Comparison of ENCODE assay signal across 9 mouse cellular contexts in the genomic region with DNA sequence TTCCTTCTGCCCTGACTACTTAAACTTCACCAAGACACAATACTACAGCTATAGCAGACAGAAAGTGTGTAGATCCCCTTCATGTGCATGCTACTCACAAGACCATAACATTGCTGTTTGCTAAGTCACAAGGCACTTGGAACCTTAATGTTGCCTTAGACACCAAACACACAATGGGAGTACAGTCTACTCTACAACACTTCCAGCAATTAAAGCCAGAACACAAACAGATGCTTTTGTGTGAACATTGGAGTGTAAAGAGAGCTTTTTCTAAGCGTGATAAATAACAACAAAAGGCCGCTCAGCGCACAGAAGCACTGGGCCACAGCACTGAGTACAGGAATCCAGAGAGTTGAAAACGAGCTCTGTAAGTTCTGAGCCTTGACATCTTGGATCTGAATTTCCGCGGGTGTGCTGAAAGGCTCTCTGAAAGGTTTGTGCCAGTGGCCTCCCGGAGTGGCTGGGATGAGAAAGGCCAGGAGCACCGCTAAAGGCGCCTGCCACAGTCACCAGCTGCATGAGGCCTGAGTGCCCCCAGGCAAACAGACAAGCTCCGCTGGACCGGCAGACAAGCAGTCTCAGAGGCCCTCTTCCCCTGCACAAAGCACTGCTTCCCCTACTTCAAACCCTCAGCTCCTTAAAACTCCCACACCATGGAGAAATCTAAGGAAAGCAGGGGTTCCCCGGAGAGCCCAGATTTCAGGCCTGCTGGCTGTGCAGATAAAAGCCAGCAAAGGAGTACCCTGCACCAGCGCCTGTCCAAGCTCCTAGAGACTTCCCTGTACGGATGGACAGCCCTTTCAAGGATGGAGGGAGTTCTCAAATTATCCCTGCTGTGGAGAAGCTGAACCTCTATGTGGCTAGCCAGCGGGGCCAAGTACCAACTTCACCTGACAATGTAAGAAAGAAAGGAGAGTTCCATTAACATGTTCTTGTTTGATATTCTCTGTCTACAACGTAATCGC.
DNase-seq lines count a peak whose midpoint lies in the region; ATAC-seq lines count a peak whose summit lies in the region.
"Had no signal": no experiment of that assay in that cellular context is flagged by ENCODE, and none has a peak within 500 bp of the region (broad histone marks: within the 10 kb centered on the region; RNA-seq: fewer than 3 reads in every experiment).

No protein-coding gene starts in this region.

- no peak overlapping the region for H3K4me2 ChIP-seq in midbrain, embryonic 15.5 days

- peak; percentile 28 to 36 for DNase-seq in cerebellum, postnatal 25 days
- DNase-seq in cerebellum, adult 11-12 months: no peak
- DNase-seq in ZHBTc4 (ENCODE audit: low read depth, low spot score): peak; percentile 44
- peak; percentile 34 for DNase-seq in hindbrain, embryonic 10.5 days (ENCODE audit: low spot score)
- no peak for DNase-seq in frontal cortex, postnatal 36 days (ENCODE audit: low spot score in 2 of 2)
- no peak for DNase-seq in spleen, postnatal 4 days (ENCODE audit: low spot score in 2 of 2)
- no peak for DNase-seq in lung, postnatal 25 days (ENCODE audit: low spot score)
- DNase-seq: kidney, adult 9 months had no signal

- H3K9ac ChIP-seq in midbrain, embryonic 15.5 days: no peak overlapping the region

- 27% methylated on average over 17 of the region's 17 CpGs for WGBS in hindbrain, embryonic 10.5 days
- WGBS in midbrain, embryonic 15.5 days: 24% methylated on average over 17 of the region's 17 CpGs

- H3K4me3 ChIP-seq in hindbrain, embryonic 10.5 days: no peak overlapping the region
- no peak overlapping the region for H3K4me3 ChIP-seq in midbrain, embryonic 15.5 days

- peaks cover 10% of the 10 kb centered on the region for H3K4me1 ChIP-seq in hindbrain, embryonic 10.5 days (replicated peaks)
- H3K4me1 ChIP-seq in midbrain, embryonic 15.5 days: peaks cover 4% of the 10 kb centered on the region; the same call in 1 of the 2 replicates

- H3K36me3 ChIP-seq in hindbrain, embryonic 10.5 days: no peaks in the 10 kb centered on the region
- no peaks in the 10 kb centered on the region for H3K36me3 ChIP-seq in midbrain, embryonic 15.5 days (replicated peaks)

- H3K27me3 ChIP-seq in hindbrain, embryonic 10.5 days (ENCODE audit: insufficient read depth, poor library complexity, severe bottlenecking): peaks cover 3% of the 10 kb centered on the region; the same call in 1 of the 2 replicates
- H3K27me3 ChIP-seq in midbrain, embryonic 15.5 days (replicated peaks): no peaks in the 10 kb centered on the region; the same call in 1 of the 2 replicates

- peak overlapping the region; percentile 70 for H3K27ac ChIP-seq in hindbrain, embryonic 10.5 days
- H3K27ac ChIP-seq in midbrain, embryonic 15.5 days: 0 out of 2 replicates have a peak overlapping the region, but pooled peaks have one; percentile 7

- H3K9me3 ChIP-seq in hindbrain, embryonic 10.5 days: no peaks in the 10 kb centered on the region
- no peaks in the 10 kb centered on the region for H3K9me3 ChIP-seq in midbrain, embryonic 15.5 days

- peak; percentile 59 for ATAC-seq in midbrain, embryonic 15.5 days (replicated peaks)

Comparison
In these comparisons a context has a peak if more than half of its experiments do, and no peak if none do; other contexts are left out.
1. DNase-seq: peak in cerebellum, postnatal 25 days (2 of 2), ZHBTc4 (single experiment) and hindbrain, embryonic 10.5 days (single experiment); none in cerebellum, adult 11-12 months (single experiment), frontal cortex, postnatal 36 days (0 of 2), spleen, postnatal 4 days (0 of 2) and lung, postnatal 25 days (single experiment).